Mouse (Mus musculus) ES-Bruce4 (cell line): ENCODE results near the gene Cntn2. TPM values are rescaled to one million over a fixed set of nuclear protein-coding genes. Genes with fewer than 3 reads are reported as not detected.

Experiments
- H3K27ac ChIP-seq: 2 replicates; pipeline ENCODE4 v1.5.1; 2012; ENCODE audit warnings: low read length, inconsistent platforms; ENCODE audit not compliant: insufficient read depth
- H3K27me3 ChIP-seq: 2 replicates; pipeline ENCODE4 v1.6.1; 2012; ENCODE audit warnings: mild to moderate bottlenecking, low read length, inconsistent platforms; ENCODE audit not compliant: control insufficient read depth, poor library complexity, insufficient read depth, severe bottlenecking
- H3K36me3 ChIP-seq: 2 replicates; pipeline ENCODE4 v1.6.1; 2012; ENCODE audit warnings: inconsistent platforms, mild to moderate bottlenecking, low read length, moderate library complexity; ENCODE audit not compliant: control insufficient read depth, poor library complexity, insufficient read depth, severe bottlenecking
- H3K4me1 ChIP-seq: one replicate; pipeline ENCODE4 v1.8.1; 2011; ENCODE audit warnings: low read length; ENCODE audit not compliant: control insufficient read depth, insufficient read depth
- H3K4me3 ChIP-seq: 2 replicates; pipeline ENCODE4 v1.5.1; 2011; ENCODE audit warnings: low read depth, mild to moderate bottlenecking, low read length
- H3K9ac ChIP-seq: 2 replicates; pipeline ENCODE4 v1.6.1; 2012; ENCODE audit warnings: low read depth, mild to moderate bottlenecking, inconsistent platforms; ENCODE audit not compliant: poor library complexity, severe bottlenecking
- H3K9me3 ChIP-seq: replicated peaks from 2 replicates; pipeline ENCODE4 v1.6.1; 2012; ENCODE audit warnings: mild to moderate bottlenecking, low read length, inconsistent platforms; ENCODE audit not compliant: control insufficient read depth, poor library complexity, insufficient read depth, severe bottlenecking
- CTCF ChIP-seq: IDR thresholded peaks from one replicate; pipeline ENCODE4 v1.8.1; 2011; ENCODE audit warnings: low read depth, low read length
- EP300 ChIP-seq: IDR thresholded peaks from 2 replicates; pipeline ENCODE4 v1.6.1; 2011; ENCODE audit warnings: low read depth, low read length; ENCODE audit not compliant: insufficient read depth
- POLR2A ChIP-seq: IDR thresholded peaks from one replicate; pipeline ENCODE4 v1.8.1; 2011; ENCODE audit warnings: low read length; ENCODE audit not compliant: insufficient read depth
- polyA plus RNA-seq: library from polyadenylated mRNA; stranded (reverse); fragments of >200 nt; gene quantifications from 2 replicates; pipeline ENCODE4 v1.2.4, GENCODE M21; 2011; ENCODE audit warnings: low read depth; ENCODE audit not compliant: missing spikeins, insufficient read depth, insufficient read length

Gene Cntn2
- polyA plus RNA-seq, 1 experiment, result 3.0 TPM

DNA sequence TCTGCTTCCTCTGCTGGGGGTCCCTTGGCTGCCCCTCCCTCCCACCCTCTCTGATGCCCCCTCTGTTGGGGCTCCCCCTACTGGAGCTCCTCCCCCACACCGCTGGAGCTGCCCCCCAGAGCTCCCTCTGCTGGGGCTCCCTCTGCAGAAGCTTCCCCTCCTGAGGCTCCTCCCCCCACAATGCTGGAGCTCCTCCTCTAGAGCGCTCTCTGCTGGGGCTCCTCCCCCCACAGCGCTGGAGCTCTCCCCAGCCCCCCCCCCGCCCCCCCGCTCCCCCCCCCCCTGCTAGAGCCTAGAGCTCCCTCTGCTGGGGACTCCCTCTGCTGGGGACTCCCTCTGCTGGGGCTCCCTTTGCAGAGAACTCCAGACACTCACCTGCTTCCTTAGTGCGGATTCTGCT is 22.3 kb downstream of the Cntn2 start:
- Histone ChIP-seq H3K9me3 (no peaks in the 10 kb centered on the region), H3K36me3 (no peaks in the 10 kb centered on the region), H3K4me3 (peak overlapping the region; percentile 27), H3K27me3 (no peaks in the 10 kb centered on the region), H3K9ac (no peak overlapping the region), H3K4me1 (peaks cover 3% of the 10 kb centered on the region), H3K27ac (no peak overlapping the region)
- TF ChIP-seq CTCF (peak; percentile 62), EP300 (no peak)

DNA sequence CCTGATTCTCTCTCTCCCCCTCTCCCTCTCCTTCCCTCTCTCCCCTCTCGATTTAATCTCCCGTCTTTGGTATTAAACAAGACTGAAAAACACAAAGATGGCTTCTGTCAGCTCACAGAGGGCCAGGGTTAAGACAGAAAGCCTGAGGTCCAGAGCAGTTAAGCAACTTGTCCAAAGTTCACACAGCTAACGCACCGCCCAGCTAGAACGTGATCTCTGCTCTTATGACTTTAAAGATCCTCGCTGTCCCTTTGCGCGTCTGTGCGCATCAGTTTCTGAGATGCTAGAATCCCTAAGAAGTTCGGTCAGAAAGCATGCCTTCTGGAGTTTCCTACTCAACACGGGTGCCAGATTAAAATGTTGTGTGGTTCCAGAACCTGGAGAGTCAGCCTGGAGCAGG is 23.3 kb downstream of the Cntn2 start:
- no peak overlapping the region for H3K27ac ChIP-seq
- H3K36me3 ChIP-seq, result no peaks in the 10 kb centered on the region
- H3K27me3 ChIP-seq, result no peaks in the 10 kb centered on the region
- no peaks in the 10 kb centered on the region for H3K9me3 ChIP-seq
- no peak for TF ChIP-seq POLR2A
- TF ChIP-seq EP300, result no peak
- no peak for TF ChIP-seq CTCF
- no peak overlapping the region for H3K9ac ChIP-seq
- peaks cover 3% of the 10 kb centered on the region for H3K4me1 ChIP-seq
- H3K4me3 ChIP-seq, result no peak overlapping the region

DNA sequence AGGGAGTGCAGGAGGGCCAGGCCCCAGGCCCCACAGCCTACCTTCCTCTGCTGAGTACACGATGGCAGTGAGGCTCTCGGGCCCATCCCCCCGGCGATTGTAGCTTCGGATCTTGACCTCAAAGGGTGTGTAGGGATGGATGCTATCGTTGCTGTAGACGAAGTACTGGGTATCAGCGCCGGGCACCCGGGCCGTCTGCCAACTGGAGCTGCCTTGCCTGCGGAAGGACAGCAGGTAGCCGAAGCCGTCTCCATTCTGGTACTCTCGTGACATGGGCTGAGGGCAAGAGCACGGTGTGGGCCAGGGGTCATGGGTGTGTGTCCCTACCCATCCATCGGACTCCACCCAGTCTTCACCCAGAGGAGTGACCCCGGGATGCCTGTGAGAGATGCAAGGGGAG is 24.4 kb downstream of the Cntn2 start:
- Histone ChIP-seq H3K36me3 (no peaks in the 10 kb centered on the region), H3K27ac (no peak overlapping the region), H3K9me3 (no peaks in the 10 kb centered on the region), H3K9ac (no peak overlapping the region), H3K4me3 (no peak overlapping the region), H3K27me3 (no peaks in the 10 kb centered on the region), H3K4me1 (peaks cover 3% of the 10 kb centered on the region)
- TF ChIP-seq CTCF (no peak), POLR2A (no peak), EP300 (no peak)

DNA sequence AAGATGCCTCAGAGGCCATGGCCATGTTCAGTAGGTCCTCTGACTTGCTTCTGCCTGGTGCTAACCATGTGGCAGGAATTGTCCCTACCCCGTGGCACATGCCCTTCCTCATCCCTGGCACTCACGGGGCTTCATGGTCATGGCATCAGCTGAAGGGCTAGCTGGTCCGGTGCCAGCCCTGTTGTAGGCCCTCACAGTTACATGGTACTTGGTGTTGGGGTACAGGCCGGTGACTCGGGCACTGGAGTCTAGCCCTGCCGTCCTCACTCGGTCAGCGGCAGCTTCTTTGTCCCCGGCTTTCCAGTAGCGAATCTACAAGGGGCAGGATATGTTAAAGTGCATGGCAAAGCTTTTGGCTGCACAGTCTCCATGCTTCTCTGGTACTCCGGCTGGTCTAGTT is 26.3 kb downstream of the Cntn2 start:
- TF ChIP-seq POLR2A (no peak), CTCF (no peak), EP300 (no peak)
- Histone ChIP-seq H3K36me3 (no peaks in the 10 kb centered on the region), H3K9ac (no peak overlapping the region), H3K4me3 (no peak overlapping the region), H3K9me3 (no peaks in the 10 kb centered on the region), H3K27ac (no peak overlapping the region), H3K4me1 (peaks cover 3% of the 10 kb centered on the region), H3K27me3 (no peaks in the 10 kb centered on the region)

DNA sequence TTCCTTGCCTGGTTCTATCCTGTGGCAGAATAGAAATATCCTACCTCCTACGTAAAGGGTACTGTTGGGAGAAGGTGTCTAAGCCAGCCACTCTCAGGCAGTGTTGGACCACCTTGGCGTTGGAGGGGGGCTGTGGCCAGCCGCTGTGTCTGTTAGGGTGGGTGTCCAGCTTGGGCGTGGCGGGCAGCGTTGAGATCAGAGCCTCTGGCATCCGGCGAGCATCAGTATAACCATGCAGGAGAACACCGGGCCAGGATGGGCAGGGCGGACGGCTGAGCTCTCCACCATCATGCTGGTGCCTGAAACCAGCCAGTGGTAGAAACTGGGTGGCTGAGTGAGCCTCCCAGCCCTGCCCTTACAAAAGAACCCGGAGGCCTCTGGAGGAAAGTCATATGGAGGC is 27.7 kb downstream of the Cntn2 start:
- Histone ChIP-seq H3K9ac (no peak overlapping the region), H3K4me1 (no peaks in the 10 kb centered on the region), H3K27ac (no peak overlapping the region), H3K9me3 (no peaks in the 10 kb centered on the region), H3K36me3 (no peaks in the 10 kb centered on the region), H3K4me3 (no peak overlapping the region), H3K27me3 (no peaks in the 10 kb centered on the region)
- TF ChIP-seq POLR2A, result no peak
- no peak for TF ChIP-seq EP300

DNA sequence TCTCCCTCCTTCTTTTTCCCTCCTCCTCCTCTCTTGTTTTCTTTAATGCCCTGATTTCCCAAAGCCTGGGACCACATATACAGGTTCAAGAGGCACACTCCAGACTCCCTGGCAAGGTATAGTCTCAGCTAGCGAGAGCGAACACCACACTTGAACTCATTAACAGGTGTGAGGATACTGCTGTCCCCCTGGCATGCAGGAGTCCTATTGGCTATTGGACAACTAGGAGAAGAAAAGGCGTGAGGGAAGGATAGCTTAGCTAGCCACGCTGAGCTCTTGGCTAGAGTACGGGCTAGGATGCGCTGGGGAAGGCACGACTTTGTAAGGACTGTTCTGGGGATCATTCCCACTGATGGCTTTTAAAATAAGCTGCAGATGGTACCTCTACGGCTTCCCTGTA is 30.9 kb downstream of the Cntn2 start:
- TF ChIP-seq CTCF (no peak), EP300 (no peak), POLR2A (no peak)
- H3K9me3 ChIP-seq, result no peaks in the 10 kb centered on the region
- H3K4me3 ChIP-seq, result no peak overlapping the region
- H3K9ac ChIP-seq, result no peak overlapping the region
- peaks cover 10% of the 10 kb centered on the region; the same call in 1 of the 2 replicates for H3K36me3 ChIP-seq
- no peaks in the 10 kb centered on the region for H3K27me3 ChIP-seq
- H3K4me1 ChIP-seq, result no peaks in the 10 kb centered on the region
- no peak overlapping the region for H3K27ac ChIP-seq
